Mouse (Mus musculus): ENCODE measurements around the gene Ing1. TPM values are rescaled to one million over a fixed set of nuclear protein-coding genes. Genes with fewer than 3 reads are reported as not detected.

Ing1 gene
- 38.8 TPM for polyA plus RNA-seq (2014; fragmentation: Illumina TruSeq; extraction: RNeasy Lipid Tissue Mini Kit (QIAGEN cat#74804); ENCODE audit: low read depth, low replicate concordance)

GRCm38 (mm10) chr8:11554799-11555719 lies at the start of gene Ing1:
TSS of gene Ing1 (plus strand) at chr8:11555571.

GRCm38 (mm10) chr8:11550281-11550948 lies 5.0 kb upstream of the Ing1 start, which contains the start of gene Cars2:
TSS of gene Cars2 (minus strand) at chr8:11550783.

Other genes with a start within 250 kb of the Ing1 start
- gene Col4a2, start 242.8 kb upstream of the Ing1 start, polyA plus RNA-seq (2014; fragmentation: Illumina TruSeq; extraction: RNeasy Lipid Tissue Mini Kit (QIAGEN cat#74804); ENCODE audit: low read depth, low replicate concordance) = 2.2 TPM
- 34.5 TPM for gene Col4a1, start 242.7 kb upstream of the Ing1 start, polyA plus RNA-seq (2014; fragmentation: Illumina TruSeq; extraction: RNeasy Lipid Tissue Mini Kit (QIAGEN cat#74804); ENCODE audit: low read depth, low replicate concordance)
- 5.1 TPM for gene Rab20, start 76.9 kb upstream of the Ing1 start, polyA plus RNA-seq (2014; fragmentation: Illumina TruSeq; extraction: RNeasy Lipid Tissue Mini Kit (QIAGEN cat#74804); ENCODE audit: low read depth, low replicate concordance)
- 14.4 TPM for gene Naxd, start 58.1 kb upstream of the Ing1 start, polyA plus RNA-seq (2014; fragmentation: Illumina TruSeq; extraction: RNeasy Lipid Tissue Mini Kit (QIAGEN cat#74804); ENCODE audit: low read depth, low replicate concordance)
- 11.7 TPM for gene Cars2, start 4.8 kb upstream of the Ing1 start, polyA plus RNA-seq (2014; fragmentation: Illumina TruSeq; extraction: RNeasy Lipid Tissue Mini Kit (QIAGEN cat#74804); ENCODE audit: low read depth, low replicate concordance)
- gene Ankrd10, start 80.2 kb downstream of the Ing1 start, polyA plus RNA-seq (2014; fragmentation: Illumina TruSeq; extraction: RNeasy Lipid Tissue Mini Kit (QIAGEN cat#74804); ENCODE audit: low read depth, low replicate concordance) = 108 TPM
- not detected for gene 1700016D06Rik, start 145.5 kb downstream of the Ing1 start, polyA plus RNA-seq (2014; fragmentation: Illumina TruSeq; extraction: RNeasy Lipid Tissue Mini Kit (QIAGEN cat#74804); ENCODE audit: low read depth, low replicate concordance)
- gene Arhgef7, start 172.2 kb downstream of the Ing1 start, polyA plus RNA-seq (2014; fragmentation: Illumina TruSeq; extraction: RNeasy Lipid Tissue Mini Kit (QIAGEN cat#74804); ENCODE audit: low read depth, low replicate concordance) = 14.0 TPM